In the genomic region with DNA sequence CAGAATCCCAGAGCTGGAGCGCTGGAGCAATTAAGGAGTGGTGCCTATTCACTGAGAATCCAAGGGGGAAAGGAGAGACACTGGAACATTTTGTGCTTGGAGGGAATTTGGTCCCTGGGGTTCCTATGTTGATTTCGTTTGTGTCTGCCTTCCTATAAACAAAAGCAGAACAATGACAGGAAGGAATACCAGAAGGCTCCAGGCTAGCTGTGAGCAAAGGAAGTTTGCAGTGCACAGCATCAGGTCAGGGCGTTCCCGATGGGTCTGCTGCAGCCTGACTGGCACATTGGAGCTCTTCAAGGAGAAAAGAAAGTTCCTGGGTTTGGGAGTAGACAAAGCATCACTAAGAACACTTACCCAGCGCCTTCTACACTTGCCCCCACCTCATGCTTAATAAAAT, we compare ENCODE assay signal across 8 mouse cellular contexts. TPM values are rescaled to one million over a fixed set of nuclear protein-coding genes. Genes with fewer than 3 reads are reported as not detected.
A peak's percentile ranks its signal among the peaks of the same experiment; 100 is the strongest.
DNase-seq lines count a peak whose midpoint lies in the region; ATAC-seq and TF ChIP-seq lines count a peak whose summit lies in the region.

No protein-coding gene starts in this region.

- no peaks in the 10 kb centered on the region for H3K36me3 ChIP-seq in heart, postnatal 0 days (replicated peaks; ENCODE audit: control insufficient read depth, insufficient read depth, low read length)

- peak overlapping the region; percentile 67 for H3K4me2 ChIP-seq in heart, postnatal 0 days (ENCODE audit: low read depth, low read length)

- no peaks in the 10 kb centered on the region for H3K4me1 ChIP-seq in heart, postnatal 0 days (ENCODE audit: control insufficient read depth, insufficient read depth)

- WGBS in heart, postnatal 0 days: 17% methylated on average over 5 of the region's 5 CpGs

- TF ChIP-seq CTCF in heart, postnatal 0 days (IDR thresholded peaks at IDR 0.05; ENCODE audit: low read depth): no peak

- TF ChIP-seq EP300 in heart, postnatal 0 days (IDR thresholded peaks at IDR 0.05; ENCODE audit: low read depth): peak; percentile 77; the same call in 1 of the 2 replicates

- H3K27me3 ChIP-seq in heart, postnatal 0 days (ENCODE audit: control insufficient read depth, insufficient read depth, low read length): peaks cover 28% of the 10 kb centered on the region

- DNase-seq in right cerebral cortex, adult 2 months (ENCODE audit: low spot score in 2 of 2): peak; percentile 12 to 17
- DNase-seq in right cerebral cortex, postnatal 25 days: no peak
- no peak for DNase-seq in heart, postnatal 0 days (ENCODE audit: low spot score)
- peak; percentile 39 to 69 for DNase-seq in lung, adult 18-20 months
- DNase-seq in urinary bladder, postnatal 36 days (ENCODE audit: low spot score in 2 of 2): no peak
- no peak for DNase-seq in urinary bladder, postnatal 14 days (ENCODE audit: low spot score)
- no peak for DNase-seq in left cerebral cortex, adult 11 months (ENCODE audit: low spot score)
- no peak for DNase-seq in ovary, postnatal 36 days (ENCODE audit: low spot score)

- H3K9ac ChIP-seq in heart, postnatal 0 days (replicated peaks; ENCODE audit: low read depth, low read length): no peak overlapping the region

- no peaks in the 10 kb centered on the region for H3K9me3 ChIP-seq in heart, postnatal 0 days (replicated peaks; ENCODE audit: control insufficient read depth, low read length)

- peak overlapping the region; percentile 59 for H3K4me3 ChIP-seq in heart, postnatal 0 days (ENCODE audit: low read depth, low read length)

- ATAC-seq in heart, postnatal 0 days (ENCODE audit: insufficient read depth, low read depth): peak; percentile 40

- H3K27ac ChIP-seq in heart, postnatal 0 days (ENCODE audit: low read depth): peak overlapping the region; percentile 61; the same call in 1 of the 2 replicates

RNA-seq across cellular contexts. Expression of a gene that starts 1.9 kb away (rescaled TPM):
- 2.1 and 3.2 TPM in 2 replicates for total RNA-seq in heart, postnatal 0 days (2014; rRNA removed; ENCODE audit: low replicate concordance)
- 2.6 and 2.7 TPM in 2 replicates for polyA plus RNA-seq in heart, postnatal 0 days (2015; fragmentation: Nextera tagmentation; extraction: Ambion mirVana)

Comparison
In these comparisons a context has a peak if more than half of its experiments do, and no peak if none do; other contexts are left out.
1. DNase-seq: peak in right cerebral cortex, adult 2 months (2 of 2) and lung, adult 18-20 months (2 of 2); none in right cerebral cortex, postnatal 25 days (single experiment), heart, postnatal 0 days (single experiment), urinary bladder, postnatal 36 days (0 of 2), urinary bladder, postnatal 14 days (single experiment), left cerebral cortex, adult 11 months (single experiment) and ovary, postnatal 36 days (single experiment).